Mouse (Mus musculus): ENCODE results near the gene Ksr1. TPM values are rescaled to one million over a fixed set of nuclear protein-coding genes. Genes with fewer than 3 reads are reported as not detected.

Ksr1 gene
- 10 to 100 TPM; 67.8 to 77.2 TPM for total RNA-seq (2021)
- long read RNA-seq, experiment 1, partial matches to known transcripts: 1 of 33 reads
- long read RNA-seq, experiment 1, other reads (novel, unspliced or antisense): 32 of 33 reads
- long read RNA-seq, experiment 2, partial matches to known transcripts: 1 of 35 reads
- long read RNA-seq, experiment 2, other reads (novel, unspliced or antisense): 34 of 35 reads

- peak; percentile 94 for DNase-seq
Observed at GRCm38 (mm10) chr11:79146331-79146767, at the start of gene Ksr1. Gene Ksr1, minus strand, starts transcription at chr11:79146407.

GRCm38 (mm10) chr11:79192176-79192575 lies 46.0 kb upstream of the Ksr1 start:
- DNase-seq: no peak

- DNase-seq: peak; percentile 48
Observed at GRCm38 (mm10) chr11:79191214-79191613, 45.0 kb upstream of the Ksr1 start.

DNA sequence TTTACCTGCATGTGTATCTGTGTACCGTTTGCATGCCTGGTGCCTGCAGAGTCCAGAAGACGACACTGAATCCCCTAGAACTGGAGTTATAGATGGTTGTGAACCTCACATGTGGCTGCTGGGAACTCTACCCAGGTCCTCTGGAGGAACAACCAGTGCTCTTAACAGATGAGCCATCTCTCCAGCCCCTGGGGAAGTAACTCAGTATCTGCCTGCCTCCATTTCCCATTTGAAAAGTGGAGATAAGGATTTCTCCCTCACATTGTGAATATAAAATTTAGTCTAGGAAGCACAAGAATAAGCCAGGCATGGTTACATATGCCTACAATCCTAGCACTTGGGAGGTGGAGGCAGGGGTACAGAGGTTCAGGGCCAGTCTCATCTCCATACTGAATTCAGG lies 44.0 kb upstream of the Ksr1 start:
- DNase-seq: no peak

- peak; percentile 35 for DNase-seq
Observed at GRCm38 (mm10) chr11:79188176-79188575, 42.0 kb upstream of the Ksr1 start.

DNA sequence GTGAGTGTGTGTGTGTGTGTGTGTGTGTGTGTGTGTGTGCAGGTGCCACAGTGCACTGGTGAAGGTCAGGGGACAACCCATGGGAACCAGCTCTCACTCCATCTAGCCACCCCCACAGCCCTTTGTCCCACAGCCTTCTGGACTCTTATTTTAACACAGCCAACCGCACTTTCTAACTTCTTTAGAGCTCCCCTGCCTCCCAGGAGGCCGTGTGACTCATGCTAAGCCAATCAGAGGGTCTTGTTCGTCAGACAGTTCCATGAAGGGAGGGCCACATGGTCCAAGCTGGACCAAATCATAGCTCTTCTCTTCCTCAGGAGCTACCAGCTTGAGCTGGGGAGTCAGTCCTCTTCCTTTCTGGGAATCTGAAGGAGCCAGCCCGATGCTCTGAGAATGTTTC lies 41.1 kb upstream of the Ksr1 start:
- no peak for DNase-seq

- DNase-seq: no peak
Observed at GRCm38 (mm10) chr11:79185683-79186082, 39.5 kb upstream of the Ksr1 start.

DNA sequence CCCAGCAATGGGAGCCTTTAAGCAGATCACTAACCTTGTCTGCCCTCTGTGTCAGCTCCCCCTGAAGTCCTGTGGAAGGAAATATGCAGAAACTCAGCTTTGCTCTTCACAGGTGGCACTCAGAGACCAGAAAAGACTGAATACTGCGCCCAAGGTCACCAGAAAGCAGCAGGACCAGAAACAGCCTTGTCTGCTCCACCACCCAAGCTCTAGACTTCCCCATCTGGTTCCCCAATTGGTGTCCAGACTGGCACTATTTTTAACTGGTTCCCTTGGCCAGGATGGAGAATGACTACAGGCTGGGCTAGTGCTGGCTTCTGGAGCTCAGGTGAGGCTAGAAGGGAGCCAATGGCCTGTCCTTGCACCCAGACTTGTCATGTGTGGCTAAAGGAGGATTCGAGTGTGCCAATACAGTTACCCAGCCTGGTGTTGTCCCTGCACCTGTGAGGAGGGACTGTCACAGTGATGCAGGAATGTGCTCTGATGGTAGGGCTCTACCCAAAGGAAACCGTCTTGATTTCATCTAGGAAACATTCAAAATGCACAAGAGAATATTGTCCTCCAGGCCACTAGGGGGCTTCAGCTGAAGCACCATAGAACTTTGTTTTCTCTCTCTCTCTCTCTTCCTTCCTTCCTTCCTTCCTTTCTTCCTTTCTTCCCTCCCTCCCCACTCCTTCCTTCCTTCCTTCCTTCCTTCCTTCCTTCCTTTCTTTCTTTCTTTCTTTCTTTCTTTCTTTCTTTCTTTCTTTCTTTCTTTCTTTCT lies 38.1 kb upstream of the Ksr1 start:
- DNase-seq: no peak

DNA sequence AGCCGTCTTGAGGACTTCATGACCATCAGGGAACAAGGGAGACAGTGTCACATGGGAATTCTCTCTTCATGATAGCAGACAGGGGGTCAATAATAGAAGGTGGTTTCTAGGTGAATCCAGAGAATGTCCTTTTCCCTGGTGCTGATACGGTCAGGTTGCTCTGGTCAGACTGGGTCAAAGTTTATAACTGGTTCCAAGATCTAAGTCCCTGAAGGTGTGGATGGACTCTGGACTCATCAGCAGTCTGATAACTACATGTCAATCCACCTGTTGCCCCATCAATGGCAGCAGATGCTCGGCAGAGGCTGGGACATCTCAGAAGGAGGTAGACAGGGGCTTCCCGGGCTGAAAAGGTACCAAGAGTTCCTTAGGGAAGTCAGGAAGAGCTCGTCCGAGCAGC lies 37.2 kb upstream of the Ksr1 start:
- no peak for DNase-seq

- DNase-seq: peak; percentile 41
Observed at GRCm38 (mm10) chr11:79182881-79183280, 36.7 kb upstream of the Ksr1 start.

GRCm38 (mm10) chr11:79181914-79182313 lies 35.7 kb upstream of the Ksr1 start:
- DNase-seq: no peak

DNA sequence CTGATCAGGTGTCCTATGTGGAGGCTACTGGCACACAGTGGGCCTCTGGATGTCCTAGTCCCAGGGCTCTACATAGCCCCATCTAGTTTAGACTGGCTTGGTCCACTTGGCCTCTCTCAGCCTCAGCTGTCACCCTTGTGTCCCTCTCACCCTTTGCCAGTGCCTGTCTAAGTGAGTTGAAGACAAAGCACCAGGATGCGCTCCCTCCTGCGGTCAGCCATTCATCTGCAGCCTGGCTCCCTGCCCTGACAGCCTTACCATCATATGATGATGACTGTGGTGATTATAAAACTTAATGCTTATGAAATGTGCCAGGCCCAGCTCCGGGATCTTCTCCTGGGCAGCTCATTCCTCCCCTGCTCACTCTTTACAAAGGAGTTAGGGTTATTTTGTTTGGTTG lies 30.5 kb upstream of the Ksr1 start:
- DNase-seq: no peak

- DNase-seq: no peak
Observed at GRCm38 (mm10) chr11:79172054-79172453, 25.8 kb upstream of the Ksr1 start.

GRCm38 (mm10) chr11:79166582-79167300 lies 20.5 kb upstream of the Ksr1 start:
- no peak for DNase-seq

DNA sequence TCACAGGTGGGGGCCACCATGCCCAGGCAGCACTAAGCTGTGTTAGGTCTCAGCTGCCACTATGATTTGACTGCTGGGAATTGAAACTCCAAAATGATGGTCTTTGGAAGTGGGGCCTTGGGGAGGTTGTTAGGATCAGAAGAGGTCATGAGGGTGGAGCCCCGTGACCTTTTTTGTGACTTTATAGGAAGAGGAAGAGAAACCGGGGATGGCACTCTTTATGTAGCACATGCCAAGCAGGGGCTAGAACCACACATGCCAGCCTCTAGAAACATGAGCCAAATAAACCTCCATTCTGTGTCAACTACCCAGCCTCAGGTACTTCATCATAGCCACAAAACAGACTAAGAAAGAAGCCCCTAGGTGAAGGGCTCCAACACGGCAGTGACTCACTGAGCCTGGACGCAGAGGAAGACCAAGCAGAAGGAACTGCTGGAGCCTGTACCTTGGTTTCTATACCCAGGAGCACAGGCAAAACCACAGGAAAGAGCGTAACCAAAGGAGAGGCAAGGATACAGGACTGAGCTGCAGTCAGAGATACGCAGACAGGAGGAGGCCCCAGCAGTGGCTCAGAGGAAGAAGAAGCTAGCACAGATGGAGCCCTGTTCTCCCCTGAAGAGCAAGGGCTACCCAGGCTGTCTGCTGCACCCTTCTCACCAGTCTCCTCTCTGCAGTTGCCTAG lies 15.0 kb upstream of the Ksr1 start:
- DNase-seq: no peak

DNA sequence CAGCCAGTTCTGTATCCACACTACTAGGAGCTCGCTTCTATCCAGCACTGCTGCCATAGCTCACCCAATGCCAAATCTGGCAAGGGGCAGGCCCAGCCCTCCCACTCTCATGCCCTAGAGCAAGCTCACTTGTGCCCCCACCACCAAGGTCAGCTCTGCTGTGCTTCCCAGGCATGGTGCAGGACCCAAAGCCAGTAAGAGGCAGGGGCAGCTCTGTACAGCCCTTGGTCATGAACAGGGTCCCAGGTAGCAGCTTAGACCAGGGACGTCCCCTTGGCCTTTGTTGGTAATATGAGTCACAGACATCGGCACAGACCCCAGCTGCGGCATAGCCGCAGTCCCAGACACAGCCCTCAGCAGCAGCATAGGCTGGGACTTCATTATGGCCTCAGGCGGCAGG lies 13.9 kb upstream of the Ksr1 start:
- no peak for DNase-seq

DNA sequence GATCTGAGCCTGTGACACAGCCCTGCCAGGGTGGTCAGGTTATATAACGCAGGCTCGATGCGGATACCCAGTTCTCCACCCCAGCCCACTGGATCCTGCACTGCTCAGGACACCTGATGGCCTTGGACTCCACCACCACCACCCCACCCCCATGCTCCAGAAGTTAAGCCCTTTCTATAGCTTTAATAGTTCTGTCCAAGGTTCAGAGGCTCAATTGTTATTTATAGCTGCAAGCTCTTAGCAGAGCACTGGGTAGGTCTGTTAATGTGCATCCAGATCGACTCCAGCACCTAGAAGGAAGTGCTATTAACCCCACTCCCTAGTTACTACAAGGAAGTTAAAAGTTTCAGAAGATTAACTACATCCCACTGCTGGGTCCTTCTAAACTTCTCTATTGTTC lies 11.5 kb upstream of the Ksr1 start:
- no peak for DNase-seq

DNA sequence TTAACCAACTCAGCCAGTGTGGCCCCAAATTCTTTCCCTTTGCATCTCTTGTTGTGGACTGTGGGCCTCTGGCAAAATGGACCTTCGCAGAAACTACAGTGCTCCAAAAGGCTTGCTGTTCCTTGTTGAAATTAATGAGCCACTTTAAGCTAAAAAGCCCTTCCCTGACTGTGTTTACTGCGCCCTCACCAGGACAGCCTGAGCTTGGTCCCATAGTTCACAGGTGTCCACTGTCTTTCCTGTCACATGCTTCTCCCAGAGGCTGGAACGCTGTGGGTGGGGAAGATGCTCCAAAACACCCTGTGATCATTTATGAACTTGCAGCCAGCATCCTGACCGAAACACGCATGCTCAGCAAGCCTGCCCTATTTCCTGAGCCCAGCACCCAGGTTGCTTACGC lies 9.1 kb upstream of the Ksr1 start:
- DNase-seq: no peak

DNA sequence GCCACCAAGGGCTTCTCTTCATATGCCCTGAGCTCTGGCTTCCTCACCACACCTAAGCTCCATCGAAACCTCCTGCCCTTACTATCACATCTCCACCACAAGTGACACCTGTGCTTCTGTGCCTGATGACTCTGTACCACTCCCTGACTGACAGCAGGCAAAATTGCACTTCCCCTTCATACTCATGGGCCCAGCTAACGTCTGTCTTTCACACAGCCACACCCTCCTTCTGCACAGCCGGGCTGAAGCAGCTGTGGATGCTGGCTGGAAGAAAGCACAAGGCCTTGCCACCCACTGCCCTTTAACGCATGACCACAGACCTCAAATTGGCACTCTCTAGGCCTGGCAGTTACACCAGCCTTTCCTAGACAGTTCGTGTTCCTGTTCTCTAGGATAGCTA lies 6.5 kb upstream of the Ksr1 start:
- no peak for DNase-seq

- DNase-seq: no peak
Observed at GRCm38 (mm10) chr11:79151874-79152273, 5.7 kb upstream of the Ksr1 start.

DNA sequence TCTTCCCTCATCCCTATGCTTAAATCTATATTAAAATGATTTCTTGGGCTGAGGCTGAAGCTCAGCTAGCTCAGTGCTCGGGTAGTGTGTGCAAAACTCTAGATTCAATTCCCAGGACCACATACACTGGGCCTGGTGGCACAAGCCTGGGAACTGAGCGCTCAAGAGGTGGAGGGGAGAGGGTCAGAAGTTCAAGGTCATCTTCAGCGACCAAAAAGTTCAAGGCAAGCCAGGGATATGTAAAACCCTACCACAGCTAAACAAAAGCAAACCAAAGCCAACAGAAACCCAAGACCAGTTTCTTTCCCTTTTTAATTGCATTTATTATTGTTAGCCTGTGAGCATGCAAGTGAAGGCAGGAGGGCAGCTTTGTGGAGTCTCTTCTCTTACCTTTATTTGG lies 4.1 kb upstream of the Ksr1 start:
- no peak for DNase-seq

DNA sequence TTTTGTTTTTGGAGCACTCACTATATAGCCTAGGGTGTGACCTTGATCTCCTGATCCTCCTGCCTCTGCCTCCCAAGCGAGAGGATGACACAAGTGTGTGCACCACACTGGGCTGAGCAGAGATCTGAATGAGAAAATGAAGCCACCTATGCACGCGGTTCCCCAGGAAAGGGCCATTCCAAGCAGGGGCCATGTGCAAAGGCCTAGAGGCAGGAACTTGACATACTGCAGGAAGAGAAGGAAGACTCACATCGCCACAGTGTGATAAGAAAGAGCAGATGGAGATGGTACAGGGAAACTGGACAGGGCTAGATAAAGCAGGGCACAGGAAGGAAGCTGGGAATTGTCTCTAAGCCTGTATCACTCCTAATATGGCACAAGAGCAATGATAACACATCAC lies 3.1 kb upstream of the Ksr1 start:
- DNase-seq: no peak

DNA sequence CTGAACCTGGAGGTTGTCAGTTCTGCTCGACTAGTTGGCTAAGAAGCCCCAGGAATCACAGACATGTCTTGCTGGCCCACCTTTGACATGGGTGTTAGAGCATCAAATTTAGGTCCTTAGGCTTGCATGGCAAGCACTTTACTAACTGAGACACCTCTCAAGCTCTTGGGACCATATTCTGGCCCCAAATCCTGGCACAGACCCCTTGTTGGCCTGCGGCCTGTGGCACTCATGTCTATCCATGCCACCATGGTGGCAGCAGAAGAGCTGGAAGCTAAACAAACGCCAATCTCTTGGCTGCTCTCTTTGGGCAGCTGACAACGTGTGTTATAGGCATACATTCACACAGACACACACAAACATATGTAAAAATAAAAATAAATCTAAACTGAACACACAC lies 2.6 kb upstream of the Ksr1 start:
- no peak for DNase-seq
